Comparison of ENCODE assay signal across 9 mouse cellular contexts in genomic region chr8:72302986-72303612, GRCm38 (mm10). TPM values are rescaled to one million over a fixed set of nuclear protein-coding genes. Genes with fewer than 3 reads are reported as not detected.
DNase-seq lines count a peak whose midpoint lies in the region; ATAC-seq and TF ChIP-seq lines count a peak whose summit lies in the region.
"Had no signal": no experiment of that assay in that cellular context is flagged by ENCODE, and none has a peak within 500 bp of the region (broad histone marks: within the 10 kb centered on the region; RNA-seq: fewer than 3 reads in every experiment).

No protein-coding gene starts in this region.

- no peak for TF ChIP-seq EP300 in heart, adult 2 months (IDR thresholded peaks at IDR 0.05; ENCODE audit: insufficient read depth, low read depth, low read length)

- H3K4me2 ChIP-seq in liver, embryonic 12.5 days, result no peak overlapping the region
- no peak overlapping the region for H3K4me2 ChIP-seq in hindbrain, embryonic 13.5 days
- no peak overlapping the region for H3K4me2 ChIP-seq in forebrain, embryonic 15.5 days (replicated peaks)

- H3K4me1 ChIP-seq in liver, adult 2 months (ENCODE audit: control insufficient read depth, insufficient read depth, low read length), result peaks cover 3% of the 10 kb centered on the region; the same call in 1 of the 2 replicates
- 0 out of 2 replicates have a peak, but pooled peaks cover 3% of the 10 kb centered on the region for H3K4me1 ChIP-seq in liver, embryonic 12.5 days
- no peaks in the 10 kb centered on the region; the same call in 1 of the 2 replicates for H3K4me1 ChIP-seq in bone marrow, adult 2 months (ENCODE audit: control insufficient read depth, insufficient read depth, low read length)
- peaks cover 15% of the 10 kb centered on the region for H3K4me1 ChIP-seq in heart, adult 2 months (ENCODE audit: control insufficient read depth, insufficient read depth, low read length)
- 0 out of 2 replicates have a peak, but pooled peaks cover 3% of the 10 kb centered on the region for H3K4me1 ChIP-seq in hindbrain, embryonic 13.5 days (replicated peaks)
- H3K4me1 ChIP-seq in forebrain, embryonic 15.5 days, result no peaks in the 10 kb centered on the region; the same call in 1 of the 2 replicates

- no peak for TF ChIP-seq CTCF in liver, adult 2 months (IDR thresholded peaks at IDR 0.05; ENCODE audit: low read depth, low read length)
- no peak for TF ChIP-seq CTCF in bone marrow, adult 2 months (IDR thresholded peaks at IDR 0.05; ENCODE audit: control insufficient read depth, insufficient read depth, low read length)
- no peak for TF ChIP-seq CTCF in heart, adult 2 months (IDR thresholded peaks at IDR 0.05)

- no peaks in the 10 kb centered on the region for H3K9me3 ChIP-seq in liver, embryonic 12.5 days (replicated peaks)
- H3K9me3 ChIP-seq in hindbrain, embryonic 13.5 days, result no peaks in the 10 kb centered on the region
- no peaks in the 10 kb centered on the region for H3K9me3 ChIP-seq in forebrain, embryonic 15.5 days

- ATAC-seq in liver, embryonic 12.5 days, result no peak
- no peak for ATAC-seq in hindbrain, embryonic 13.5 days (ENCODE audit: low FRiP score)
- no peak for ATAC-seq in forebrain, embryonic 15.5 days (replicated peaks)
- ATAC-seq: forebrain, postnatal 0 days had no signal

- TF ChIP-seq POLR2A in liver, adult 2 months (IDR thresholded peaks at IDR 0.05; ENCODE audit: extremely low read depth, insufficient read depth, low read length), result no peak
- TF ChIP-seq POLR2A in bone marrow, adult 2 months (IDR thresholded peaks at IDR 0.05; ENCODE audit: borderline replicate concordance, control insufficient read depth, low read depth, low read length), result no peak
- no peak for TF ChIP-seq POLR2A in heart, adult 2 months (IDR thresholded peaks at IDR 0.05; ENCODE audit: insufficient read depth, low read depth, low read length)

- intact Hi-C loops in heart, adult 2 months (cut with DNase I), result loop anchor here (2.0 kb wide), 2 partner anchors 16 to 34 kb away; partner anchors contain the start of gene Klf2

- no peaks in the 10 kb centered on the region for H3K79me2 ChIP-seq in liver, adult 2 months (ENCODE audit: control insufficient read depth, insufficient read depth, low read length)
- H3K79me2 ChIP-seq in heart, adult 2 months (replicated peaks; ENCODE audit: control insufficient read depth, insufficient read depth, low read length), result no peaks in the 10 kb centered on the region

- 70% methylated on average over 8 of the region's 8 CpGs for WGBS in liver, adult 2 months
- 58% methylated on average over 8 of the region's 8 CpGs for WGBS in liver, embryonic 12.5 days (ENCODE audit: insufficient replicate concordance)
- 42% methylated on average over 8 of the region's 8 CpGs for WGBS in bone marrow, adult 2 months
- WGBS in heart, adult 2 months, result 36% methylated on average over 8 of the region's 8 CpGs
- WGBS in hindbrain, embryonic 13.5 days, result 73% methylated on average over 8 of the region's 8 CpGs
- 73% methylated on average over 8 of the region's 8 CpGs for WGBS in forebrain, embryonic 15.5 days

- H3K4me3 ChIP-seq in liver, adult 2 months (ENCODE audit: insufficient read depth, low read depth, low read length), result no peak overlapping the region
- H3K4me3 ChIP-seq in liver, embryonic 12.5 days, result no peak overlapping the region
- no peak overlapping the region for H3K4me3 ChIP-seq in bone marrow, adult 2 months (replicated peaks; ENCODE audit: control insufficient read depth, low read depth, low read length)
- H3K4me3 ChIP-seq in heart, adult 2 months, result no peak overlapping the region
- H3K4me3 ChIP-seq in hindbrain, embryonic 13.5 days, result no peak overlapping the region
- no peak overlapping the region for H3K4me3 ChIP-seq in forebrain, embryonic 15.5 days

- no peaks in the 10 kb centered on the region for H3K27me3 ChIP-seq in liver, adult 2 months (ENCODE audit: control insufficient read depth, insufficient read depth, low read length)
- H3K27me3 ChIP-seq in liver, embryonic 12.5 days (replicated peaks), result peaks cover 7% of the 10 kb centered on the region
- no peaks in the 10 kb centered on the region for H3K27me3 ChIP-seq in heart, adult 2 months (ENCODE audit: control insufficient read depth, insufficient read depth, low read length)
- H3K27me3 ChIP-seq in hindbrain, embryonic 13.5 days, result no peaks in the 10 kb centered on the region
- no peaks in the 10 kb centered on the region for H3K27me3 ChIP-seq in forebrain, embryonic 15.5 days

- no peaks in the 10 kb centered on the region for H3K36me3 ChIP-seq in liver, adult 2 months (ENCODE audit: control insufficient read depth, insufficient read depth, low read length)
- H3K36me3 ChIP-seq in liver, embryonic 12.5 days, result no peaks in the 10 kb centered on the region
- no peaks in the 10 kb centered on the region for H3K36me3 ChIP-seq in heart, adult 2 months (ENCODE audit: control insufficient read depth, insufficient read depth, low read length)
- H3K36me3 ChIP-seq in hindbrain, embryonic 13.5 days, result no peaks in the 10 kb centered on the region
- no peaks in the 10 kb centered on the region for H3K36me3 ChIP-seq in forebrain, embryonic 15.5 days

- H3K27ac ChIP-seq in liver, adult 2 months (replicated peaks; ENCODE audit: insufficient read depth, low read depth, low read length), result peak overlapping the region; percentile 69
- H3K27ac ChIP-seq in liver, embryonic 12.5 days, result no peak overlapping the region
- peak overlapping the region; percentile 42; the same call in 1 of the 2 replicates for H3K27ac ChIP-seq in bone marrow, adult 2 months (ENCODE audit: control insufficient read depth, insufficient read depth, low read depth, low read length, poor library complexity)
- H3K27ac ChIP-seq in heart, adult 2 months, result peak overlapping the region; percentile 91
- no peak overlapping the region for H3K27ac ChIP-seq in hindbrain, embryonic 13.5 days
- H3K27ac ChIP-seq in forebrain, embryonic 15.5 days (replicated peaks), result no peak overlapping the region

- H3K9ac ChIP-seq in liver, adult 2 months (ENCODE audit: low read depth, low read length), result no peak overlapping the region
- no peak overlapping the region for H3K9ac ChIP-seq in liver, embryonic 12.5 days
- H3K9ac ChIP-seq in heart, adult 2 months (ENCODE audit: low read depth, low read length), result peak overlapping the region; percentile 39
- no peak overlapping the region for H3K9ac ChIP-seq in hindbrain, embryonic 13.5 days
- no peak overlapping the region for H3K9ac ChIP-seq in forebrain, embryonic 15.5 days (replicated peaks)
- H3K9ac ChIP-seq: forebrain, postnatal 0 days had no signal

- no peak for DNase-seq in liver, adult 2 months (ENCODE audit: extremely low read depth, low read depth, low spot score)
- peak; percentile 51 to 61 for DNase-seq in heart, adult 2 months
- peak; percentile 23 for DNase-seq in lung, postnatal 36 days
- DNase-seq: cerebellum, adult 2 months; forebrain, postnatal 0 days had no signal

RNA-seq across cellular contexts. Expression of gene Gm10282, which starts 2.0 kb away (rescaled TPM):
- total RNA-seq in liver, adult 2 months (2014; rRNA removed), result 0.54 and 1.0 TPM in 2 replicates
- 0.37 and 0.42 TPM in 2 replicates for polyA plus RNA-seq in liver, adult 2 months (2012; rRNA removed)
- polyA plus RNA-seq in liver, embryonic 12.5 days (2016; fragmentation: Nextera tagmentation; extraction: Ambion mirVana), result 10.1 and 10.3 TPM in 2 replicates
- 514 and 1,002 TPM in 2 replicates for polyA plus RNA-seq in bone marrow, adult 2 months (2011; ENCODE audit: insufficient read depth, insufficient read length, low replicate concordance, missing spikeins)
- total RNA-seq in heart, adult 2 months (2021), result 1 to 10 TPM; 6.7 to 8.5 TPM
- 1.1 and 2.9 TPM in 2 replicates for polyA plus RNA-seq in heart, adult 2 months (2012; rRNA removed)
- 15.4 TPM in 2 replicates for polyA plus RNA-seq in hindbrain, embryonic 13.5 days (2015; fragmentation: Nextera tagmentation; extraction: Ambion mirVana)
- polyA plus RNA-seq in forebrain, embryonic 15.5 days (2015; fragmentation: Nextera tagmentation; extraction: Ambion mirVana), result 23.0 and 23.1 TPM in 2 replicates

RNA-seq across cellular contexts. Expression of gene Klf2, which starts 15.7 kb away (rescaled TPM):
- 2.7 and 2.8 TPM in 2 replicates for total RNA-seq in liver, adult 2 months (2014; rRNA removed)
- polyA plus RNA-seq in liver, adult 2 months (2012; rRNA removed), result 4.4 and 6.0 TPM in 2 replicates
- 5.7 and 6.0 TPM in 2 replicates for polyA plus RNA-seq in liver, embryonic 12.5 days (2016; fragmentation: Nextera tagmentation; extraction: Ambion mirVana)
- 123 and 179 TPM in 2 replicates for polyA plus RNA-seq in bone marrow, adult 2 months (2011; ENCODE audit: insufficient read depth, insufficient read length, low replicate concordance, missing spikeins)
- 10 to 100 TPM; 76.0 to 92.7 TPM for total RNA-seq in heart, adult 2 months (2021)
- polyA plus RNA-seq in heart, adult 2 months (2012; rRNA removed), result 21.1 and 42.6 TPM in 2 replicates
- polyA plus RNA-seq in hindbrain, embryonic 13.5 days (2015; fragmentation: Nextera tagmentation; extraction: Ambion mirVana), result 5.0 and 5.9 TPM in 2 replicates
- 4.0 and 4.1 TPM in 2 replicates for polyA plus RNA-seq in forebrain, embryonic 15.5 days (2015; fragmentation: Nextera tagmentation; extraction: Ambion mirVana)

Comparison
In these comparisons a context has a peak if more than half of its experiments do, and no peak if none do; other contexts are left out.
1. H3K27ac ChIP-seq: peak in liver, adult 2 months (single experiment), bone marrow, adult 2 months (single experiment) and heart, adult 2 months (single experiment); none in liver, embryonic 12.5 days (single experiment), hindbrain, embryonic 13.5 days (single experiment) and forebrain, embryonic 15.5 days (single experiment).
2. RNA of gene Gm10282, which starts 2.0 kb away (polyA plus RNA-seq): 514 to 1,002 TPM in bone marrow, adult 2 months; 23.0 to 23.1 TPM in forebrain, embryonic 15.5 days, 15.4 TPM in hindbrain, embryonic 13.5 days, 10.1 to 10.3 TPM in liver, embryonic 12.5 days, 1.1 to 2.9 TPM in heart, adult 2 months and 0.37 to 0.42 TPM in liver, adult 2 months; every median in the first group is over 10 times any median in the second.